Mouse (Mus musculus) splenic B cell, adult 2 months (primary cell): Measurements from ENCODE around the gene Afdn.
"Not testable (repeated sequence)": the region's sequence is repeated elsewhere in the genome, so short reads cannot be mapped to it uniquely, and the experiment has no call there.

Experiments
- DNase-seq: peaks from one replicate; pipeline ENCODE4 v3.0.0-alpha.2; 2011; ENCODE audit warnings: low read depth, low spot score
- H3K27me3 ChIP-seq: 2 replicates; pipeline ENCODE4 v1.6.1; 2012; ENCODE audit warnings: mild to moderate bottlenecking, low read length, moderate library complexity, mixed read lengths; ENCODE audit not compliant: control insufficient read depth, poor library complexity, insufficient read depth, severe bottlenecking
- H3K36me3 ChIP-seq: 2 replicates; pipeline ENCODE4 v1.6.1; 2012; ENCODE audit warnings: mild to moderate bottlenecking, low read length, moderate library complexity, mixed read lengths; ENCODE audit not compliant: control insufficient read depth, poor library complexity, insufficient read depth, severe bottlenecking

Gene Afdn

DNA sequence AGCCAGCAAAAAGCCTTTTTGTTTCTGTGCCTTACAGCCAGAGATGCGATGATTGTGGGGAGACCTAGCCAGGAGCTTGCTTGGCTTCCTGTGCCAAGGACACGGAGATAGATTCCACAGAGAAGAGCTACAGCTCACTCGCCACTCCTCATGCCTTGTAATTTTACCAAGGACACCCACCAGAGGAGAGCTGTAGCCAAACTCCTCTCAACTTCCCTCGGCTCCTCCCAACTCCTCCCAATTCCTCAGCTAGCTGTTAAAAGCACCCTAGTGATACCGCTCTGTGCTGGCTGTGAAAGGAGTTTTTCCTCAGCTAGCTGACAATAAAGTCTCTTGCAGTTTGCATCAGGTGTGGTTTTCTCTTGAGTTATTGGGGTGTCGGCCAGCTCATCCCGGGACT, 93.5 kb downstream of the Afdn start:
- H3K27me3 ChIP-seq, H3K36me3 ChIP-seq, DNase-seq: not testable (repeated sequence)

DNA sequence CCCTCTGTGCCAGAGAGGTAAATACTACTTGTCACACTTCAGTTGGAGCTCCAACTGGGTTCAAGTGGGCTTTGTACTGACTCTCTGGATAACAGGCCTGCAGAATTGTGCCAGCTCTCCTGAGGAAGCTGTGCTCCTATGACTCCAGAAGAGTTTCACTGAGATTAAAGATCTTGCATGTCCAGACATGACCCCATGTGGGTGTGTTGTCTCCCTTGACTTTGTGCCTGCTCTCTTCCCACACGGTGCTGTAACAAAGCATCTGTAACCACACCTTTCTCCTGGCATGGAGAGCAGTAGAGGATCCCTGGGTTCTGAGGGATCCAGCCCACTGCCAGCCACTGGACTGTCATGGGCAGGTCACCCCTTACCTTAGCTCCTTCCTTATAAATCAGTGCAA, 95.1 kb downstream of the Afdn start:
- no peaks in the 10 kb centered on the region for H3K27me3 ChIP-seq
- no peaks in the 10 kb centered on the region for H3K36me3 ChIP-seq
- DNase-seq: no peak

DNA sequence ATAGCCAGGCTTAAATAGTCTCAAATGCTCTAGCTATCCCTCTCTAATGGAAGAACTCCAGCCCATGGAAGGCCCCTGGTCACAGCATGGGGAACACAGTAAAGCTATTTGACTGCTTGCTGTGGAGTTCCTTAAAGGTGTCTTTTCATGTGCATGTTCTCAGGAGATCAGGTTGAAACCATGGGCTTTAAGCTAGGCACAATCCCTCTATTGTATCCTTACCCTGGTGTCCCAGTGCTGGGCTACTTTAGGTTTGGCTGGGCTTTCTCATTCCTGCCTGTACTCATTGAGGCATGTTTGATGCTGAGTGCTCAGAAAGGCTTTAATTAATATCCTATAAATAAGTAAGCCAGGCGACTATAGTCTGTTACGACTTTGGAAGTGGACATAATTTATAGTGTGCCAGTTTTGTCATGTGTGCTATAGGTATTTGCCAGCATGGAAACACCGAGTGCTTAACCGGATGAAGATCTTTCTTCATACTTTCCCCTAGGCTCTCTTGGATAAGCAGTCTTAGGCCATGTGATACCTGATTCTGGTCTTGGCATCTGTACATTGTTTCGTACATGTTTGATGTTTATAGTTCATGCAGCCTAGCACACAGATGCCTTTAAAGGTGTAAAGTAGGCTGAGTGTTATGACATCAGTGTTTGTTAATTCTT, 96.2 kb downstream of the Afdn start:
- H3K36me3 ChIP-seq: no peaks in the 10 kb centered on the region
- H3K27me3 ChIP-seq: no peaks in the 10 kb centered on the region
- no peak for DNase-seq

DNA sequence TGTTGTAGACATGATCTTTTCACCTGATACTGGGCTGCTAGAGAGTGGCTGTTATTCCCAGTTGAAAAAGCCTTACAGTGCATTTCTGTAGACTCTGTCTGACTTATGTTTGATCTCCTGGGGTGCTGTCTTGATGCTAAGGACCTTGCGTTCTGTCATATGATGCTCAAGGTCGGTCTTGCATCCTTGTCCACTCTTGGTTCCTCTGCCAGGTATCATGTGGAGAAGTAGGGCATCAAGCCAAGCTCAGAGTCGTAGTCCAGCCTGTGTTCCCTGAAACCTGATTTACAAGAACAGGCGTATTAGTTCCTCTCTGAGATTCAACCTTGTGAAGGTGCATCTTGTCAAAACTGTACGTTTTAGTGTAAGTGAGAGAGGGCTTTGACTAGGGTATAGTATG, 105.0 kb downstream of the Afdn start:
- no peaks in the 10 kb centered on the region for H3K36me3 ChIP-seq
- no peak for DNase-seq
- H3K27me3 ChIP-seq: no peaks in the 10 kb centered on the region

DNA sequence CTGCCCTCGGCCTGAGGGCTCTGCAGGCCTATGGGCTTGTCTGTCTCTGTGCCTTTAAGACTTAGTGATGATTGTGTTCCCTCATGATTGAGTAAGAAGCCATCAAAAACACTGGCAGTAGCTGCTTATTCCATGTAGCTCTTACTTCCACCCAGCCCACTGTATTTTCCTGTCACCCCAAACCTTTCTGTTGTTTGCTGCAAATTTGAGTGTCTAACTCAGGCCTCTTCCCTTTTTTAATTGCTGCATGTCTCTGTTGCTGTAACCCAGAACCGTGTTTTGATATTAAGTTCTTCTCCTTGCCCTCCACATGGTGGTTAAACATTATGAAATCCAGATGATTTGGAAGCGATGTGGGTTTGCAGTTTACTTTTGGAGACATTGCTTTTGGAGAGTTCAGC, 106.6 kb downstream of the Afdn start:
- Histone ChIP-seq H3K27me3 (no peaks in the 10 kb centered on the region), H3K36me3 (no peaks in the 10 kb centered on the region)
- no peak for DNase-seq

DNA sequence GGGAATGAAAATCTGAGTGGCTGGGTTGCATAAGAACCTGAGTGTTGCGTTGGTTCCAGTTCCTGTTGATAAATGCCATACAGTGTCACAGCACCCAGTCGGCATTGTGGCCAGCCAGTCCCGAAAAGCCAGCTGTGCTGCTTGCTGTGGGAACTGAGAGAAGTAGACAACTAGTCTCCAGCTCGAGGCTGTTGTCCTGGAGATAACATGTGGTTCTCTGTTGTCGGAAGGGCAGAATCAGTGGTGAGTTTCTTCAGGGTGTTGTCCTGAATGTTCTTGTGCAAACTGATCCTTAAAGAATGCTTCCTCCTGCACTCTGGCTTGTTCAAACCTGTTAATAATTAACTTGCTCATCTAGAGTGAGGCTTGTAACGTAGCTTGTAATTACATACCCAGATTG, 107.1 kb downstream of the Afdn start:
- Histone ChIP-seq H3K27me3 (no peaks in the 10 kb centered on the region), H3K36me3 (no peaks in the 10 kb centered on the region)
- no peak for DNase-seq

DNA sequence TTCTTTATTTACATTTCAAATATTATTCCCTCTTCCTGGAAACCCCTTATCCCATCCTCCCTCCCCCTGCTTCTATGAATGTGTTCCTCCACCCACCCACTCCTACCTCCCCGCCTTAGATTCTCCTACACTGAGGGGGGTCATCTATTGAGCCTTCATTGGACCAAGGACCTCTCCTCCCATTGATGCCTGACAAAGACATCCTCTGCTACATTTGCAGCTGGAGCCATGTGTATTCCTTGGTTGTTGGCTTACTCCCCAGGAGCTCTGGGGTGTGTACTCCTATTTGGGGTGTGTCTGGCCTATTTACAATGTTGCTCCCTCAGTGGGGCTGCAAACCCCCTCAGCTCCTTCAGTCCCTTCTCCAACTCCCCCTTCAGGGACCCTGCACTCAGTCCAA, 109.9 kb downstream of the Afdn start:
- DNase-seq: no peak
- Histone ChIP-seq H3K27me3 (no peaks in the 10 kb centered on the region), H3K36me3 (no peaks in the 10 kb centered on the region)

DNA sequence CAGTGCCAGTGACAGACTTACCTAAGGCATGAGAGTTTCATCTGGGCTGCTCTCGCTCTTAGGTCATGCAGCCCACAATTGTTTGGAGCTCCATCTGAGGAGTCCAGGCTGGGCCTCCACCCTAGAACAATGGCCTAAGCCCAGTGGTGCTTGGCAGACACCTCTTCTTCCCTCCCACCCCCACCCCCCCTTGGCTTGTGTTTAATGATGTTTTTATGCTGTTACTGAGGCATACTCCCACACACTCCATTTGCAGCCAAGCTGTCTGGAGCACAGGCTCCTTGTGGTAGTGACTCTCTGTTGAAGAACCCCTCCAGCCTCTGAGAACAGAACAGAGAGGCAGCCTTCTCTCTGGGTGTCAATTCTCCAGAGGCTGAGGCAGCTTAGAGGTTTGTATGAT, 113.9 kb downstream of the Afdn start:
- Histone ChIP-seq H3K27me3 (no peaks in the 10 kb centered on the region), H3K36me3 (no peaks in the 10 kb centered on the region)
- no peak for DNase-seq

DNA sequence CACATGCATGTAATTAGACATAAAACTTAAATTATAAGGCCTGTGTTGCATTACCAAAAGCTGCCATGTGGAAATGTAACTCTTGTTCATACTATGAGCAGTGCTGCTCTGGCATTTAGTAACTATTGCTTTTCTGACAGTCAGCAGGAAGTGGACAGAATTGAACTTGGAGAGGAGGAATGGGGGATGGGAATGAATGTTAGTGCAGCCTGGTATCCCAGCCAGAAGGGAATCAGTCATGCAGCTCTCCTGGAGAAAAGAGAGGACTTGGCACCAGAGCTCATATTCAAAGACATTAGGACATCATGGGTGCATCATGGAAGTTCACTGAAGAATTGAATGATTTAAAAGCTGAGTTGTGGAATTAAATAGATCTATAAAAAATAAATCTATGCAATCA, 117.1 kb downstream of the Afdn start:
- H3K27me3 ChIP-seq: no peaks in the 10 kb centered on the region
- DNase-seq: no peak

DNA sequence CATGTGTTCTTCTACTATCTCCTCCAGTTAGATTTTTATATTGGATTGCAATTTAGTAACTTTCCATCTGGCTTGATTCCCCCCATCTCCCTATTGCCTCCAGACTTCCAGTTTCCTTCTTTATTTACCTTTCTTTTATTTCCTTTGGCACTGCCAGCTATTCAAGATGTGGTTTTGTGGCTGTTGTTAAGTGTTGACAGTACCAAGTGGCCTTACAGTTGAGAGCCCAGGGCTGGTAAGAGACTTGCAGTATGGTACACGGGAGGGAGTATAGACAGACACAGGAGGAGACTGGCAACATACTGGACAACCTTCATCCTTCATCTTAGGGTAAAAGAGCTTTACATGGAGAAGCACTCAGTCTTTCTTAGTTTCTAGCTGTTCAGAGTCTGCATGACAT, 119.4 kb downstream of the Afdn start:
- no peak for DNase-seq
- H3K27me3 ChIP-seq: no peaks in the 10 kb centered on the region

More for the DNA sequence above, 117.1 kb downstream of the Afdn start:
- no peaks in the 10 kb centered on the region for H3K36me3 ChIP-seq

DNA sequence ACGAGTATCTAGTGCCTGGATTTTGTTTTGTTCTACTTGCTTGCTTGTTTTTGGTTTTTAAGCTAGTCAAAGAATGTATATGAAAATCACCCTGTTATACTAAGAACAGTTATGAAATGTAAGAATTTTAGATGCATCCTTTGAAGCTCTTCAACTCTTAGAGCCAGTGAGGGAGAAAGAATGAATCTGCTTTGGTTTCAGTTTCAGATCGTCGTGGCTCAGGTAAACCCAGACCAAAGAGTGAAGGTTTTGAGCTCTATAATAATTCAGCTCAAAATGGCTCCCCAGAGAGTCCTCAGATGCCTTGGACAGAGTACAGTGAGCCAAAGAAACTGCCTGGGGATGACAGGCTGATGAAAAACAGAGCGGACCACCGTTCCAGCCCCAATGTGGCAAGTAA, 123.2 kb downstream of the Afdn start:
- DNase-seq: no peak
- Histone ChIP-seq H3K27me3 (no peaks in the 10 kb centered on the region), H3K36me3 (no peaks in the 10 kb centered on the region)

More for the DNA sequence above, 119.4 kb downstream of the Afdn start:
- H3K36me3 ChIP-seq: no peaks in the 10 kb centered on the region

DNA sequence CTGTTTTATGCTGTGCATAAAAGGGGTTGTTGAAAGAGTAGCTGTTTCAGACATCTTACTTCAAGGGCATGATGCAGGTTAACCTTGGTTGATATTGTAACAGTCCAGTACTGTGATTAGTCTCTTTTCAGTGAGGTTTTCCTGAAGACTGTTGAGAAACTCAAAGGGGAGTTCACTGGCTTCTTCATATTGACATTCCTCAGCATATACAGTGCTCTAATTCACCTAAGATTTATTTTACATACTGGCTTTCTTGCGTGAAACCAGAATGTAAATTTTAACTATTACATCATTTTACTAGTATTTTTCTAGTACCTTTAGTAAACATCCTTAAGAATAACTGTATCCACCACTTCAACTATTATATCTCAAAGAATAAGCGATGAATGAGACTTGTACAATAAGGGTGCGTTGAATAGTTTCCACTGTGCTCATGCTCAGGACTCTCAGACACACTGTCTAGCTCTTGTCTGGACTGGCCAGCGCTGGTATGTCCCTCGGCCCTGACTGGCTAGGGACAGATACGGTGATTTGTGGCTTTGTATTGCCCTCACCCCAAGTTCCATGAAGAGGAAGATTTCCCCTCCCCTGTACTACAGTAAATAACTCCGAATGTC, 129.6 kb downstream of the Afdn start:
- Histone ChIP-seq H3K27me3 (no peaks in the 10 kb centered on the region), H3K36me3 (no peaks in the 10 kb centered on the region)
- DNase-seq: no peak

DNA sequence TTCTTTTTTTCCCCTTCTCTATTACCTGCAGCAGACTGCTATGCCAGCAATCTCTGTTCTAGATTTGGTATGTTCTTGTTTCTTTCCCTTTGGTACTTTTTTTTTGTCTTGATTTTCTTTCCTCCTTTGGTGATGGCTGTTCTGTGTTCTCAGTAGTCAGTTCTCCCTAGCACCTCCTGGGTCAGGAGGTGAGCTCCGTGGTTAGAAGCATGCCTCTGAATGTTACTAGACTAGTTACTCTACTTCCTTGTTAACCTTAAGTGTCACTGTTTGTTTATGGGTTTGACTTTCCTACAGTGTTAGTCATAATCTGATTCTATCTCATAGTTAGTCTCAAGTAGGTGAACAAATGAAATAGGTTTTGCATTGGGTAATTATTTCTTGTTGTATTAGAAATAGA, 130.6 kb downstream of the Afdn start:
- no peak for DNase-seq
- no peaks in the 10 kb centered on the region for H3K27me3 ChIP-seq
- H3K36me3 ChIP-seq: no peaks in the 10 kb centered on the region

DNA sequence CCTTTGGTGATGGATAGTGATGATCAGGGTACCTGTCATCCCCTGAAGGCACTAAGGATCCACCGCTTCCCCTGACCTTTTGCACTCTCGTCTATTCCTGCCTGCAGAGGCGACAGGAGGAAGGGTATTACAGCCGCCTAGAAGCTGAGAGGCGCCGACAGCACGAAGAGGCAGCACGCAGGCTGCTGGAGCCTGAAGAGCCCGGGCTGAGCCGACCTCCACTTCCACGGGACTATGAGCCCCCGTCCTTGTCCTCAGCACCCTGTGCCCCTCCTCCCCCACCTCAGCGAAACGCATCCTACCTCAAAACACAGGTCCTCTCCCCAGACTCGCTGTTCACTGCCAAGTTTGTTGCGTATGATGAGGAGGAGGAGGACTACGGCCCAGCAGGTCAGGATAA, 138.5 kb downstream of the Afdn start:
- Histone ChIP-seq H3K27me3 (no peaks in the 10 kb centered on the region), H3K36me3 (no peaks in the 10 kb centered on the region)
- no peak for DNase-seq

DNA sequence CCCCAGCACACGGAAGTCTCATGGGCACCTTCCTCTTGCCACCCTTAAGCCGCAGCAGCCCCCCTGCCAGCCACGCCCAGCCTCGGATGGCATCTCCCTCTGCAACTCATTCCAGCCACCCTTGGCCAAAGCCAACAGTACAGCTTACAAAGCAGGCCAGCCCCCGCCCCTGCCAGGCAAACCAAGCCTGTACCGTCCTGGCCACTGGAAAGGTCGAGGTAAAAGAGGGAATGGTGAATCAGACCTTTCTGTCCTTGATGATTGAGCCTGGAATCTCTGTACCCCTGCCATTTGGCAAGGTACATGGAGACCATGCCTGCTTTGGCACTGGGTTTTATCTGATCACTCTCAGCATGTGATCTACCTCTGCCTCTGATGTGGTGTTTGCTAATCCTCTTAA, 138.9 kb downstream of the Afdn start:
- Histone ChIP-seq H3K27me3 (no peaks in the 10 kb centered on the region), H3K36me3 (no peaks in the 10 kb centered on the region)
- DNase-seq: no peak

DNA sequence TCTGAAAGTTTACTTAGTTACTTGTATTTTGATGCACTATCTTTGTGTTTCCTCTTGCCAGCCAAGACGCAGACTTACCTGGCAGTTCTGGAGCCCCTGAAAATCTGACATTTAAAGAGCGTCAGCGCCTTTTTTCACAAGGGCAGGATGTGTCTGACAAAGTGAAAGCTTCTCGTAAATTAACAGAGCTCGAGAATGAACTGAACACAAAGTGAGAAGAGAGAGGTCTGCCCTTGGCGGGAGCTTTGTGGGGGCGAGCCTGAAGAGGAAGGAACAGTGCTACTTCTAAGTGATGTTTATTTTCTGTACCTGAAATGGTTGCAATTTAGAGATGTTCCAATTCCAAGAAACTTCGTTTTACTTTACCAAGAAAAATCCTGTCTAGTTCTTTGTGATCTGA, 143.5 kb downstream of the Afdn start:
- no peak for DNase-seq
- H3K36me3 ChIP-seq: no peaks in the 10 kb centered on the region
- no peaks in the 10 kb centered on the region for H3K27me3 ChIP-seq
